Mouse (Mus musculus) liver, embryonic 14.5 days (tissue): ENCODE data around the gene Mon2. TPM values are rescaled to one million over a fixed set of nuclear protein-coding genes. Genes with fewer than 3 reads are reported as not detected.
A peak's percentile ranks its signal among the peaks of the same experiment; 100 is the strongest.

Experiments
- ATAC-seq: fragments of 200-750 bp; cut with Nextera tagmentation; 2 replicates; pipeline ENCODE4 v1.8.0; 2017; ENCODE audit warnings: moderate number of reproducible peaks, mild to moderate bottlenecking, moderate library complexity; ENCODE audit not compliant: insufficient read depth
- DNase-seq, 3 experiments: peaks; one replicate each; pipeline ENCODE4 v3.0.0-alpha.2; 2012 to 2013; ENCODE audit warnings: low read depth in 3 of 3, low spot score in 3 of 3
- H3K27ac ChIP-seq: fragments of 300-500 bp; sonication (generic); 2 replicates; pipeline ENCODE4 v1.5.1; 2014; ENCODE audit warnings: moderate library complexity, mild to moderate bottlenecking, control low read depth, inconsistent platforms
- H3K27me3 ChIP-seq: fragments of 300-500 bp; sonication (generic); 2 replicates; pipeline ENCODE4 v1.6.1; 2014; ENCODE audit warnings: mild to moderate bottlenecking, low read length, moderate library complexity; ENCODE audit not compliant: control insufficient read depth, insufficient read depth
- H3K36me3 ChIP-seq: fragments of 300-500 bp; sonication (generic); replicated peaks from 2 replicates; pipeline ENCODE4 v1.6.1; 2014; ENCODE audit warnings: low read depth; ENCODE audit not compliant: control insufficient read depth, insufficient read depth
- H3K4me1 ChIP-seq, 2 experiments: fragments of 200-500 bp in 1 of 2; fragments of 300-500 bp in 1 of 2; sonication (generic) in 1 of 2; replicated peaks; 2 replicates each; pipeline ENCODE4 v1.6.1; 2012 to 2014; ENCODE audit warnings: antibody characterized with exemption in 1 of 2, inconsistent platforms in 1 of 2, low read length in 1 of 2; ENCODE audit not compliant: control insufficient read depth in 2 of 2, insufficient read depth in 2 of 2
- H3K4me2 ChIP-seq: fragments of 300-500 bp; sonication (generic); 2 replicates; pipeline ENCODE4 v1.6.1; 2014; ENCODE audit warnings: low read depth, mild to moderate bottlenecking, control low read depth, moderate library complexity
- H3K4me3 ChIP-seq, 2 experiments: fragments of 200-500 bp in 1 of 2; fragments of 300-500 bp in 1 of 2; sonication (generic) in 1 of 2; 2 replicates each; pipeline ENCODE4 v1.5.1; 2012 to 2014; ENCODE audit warnings: low read depth in 2 of 2, low read length in 2 of 2, mild to moderate bottlenecking in 2 of 2, control low read depth in 1 of 2, inconsistent platforms in 1 of 2, moderate library complexity in 1 of 2; ENCODE audit not compliant: insufficient read depth in 1 of 2
- H3K9ac ChIP-seq: fragments of 300-500 bp; sonication (generic); replicated peaks from 2 replicates; pipeline ENCODE4 v1.6.1; 2014; ENCODE audit warnings: mild to moderate bottlenecking, control low read depth, moderate library complexity
- H3K9me3 ChIP-seq: fragments of 300-500 bp; sonication (generic); 2 replicates; pipeline ENCODE4 v1.6.1; 2016; ENCODE audit warnings: low read length, mixed read lengths; ENCODE audit not compliant: control insufficient read depth
- CTCF ChIP-seq: IDR thresholded peaks from 2 replicates; pipeline ENCODE4 v1.5.1; 2016; ENCODE audit warnings: antibody characterized with exemption, low read depth, control low read depth
- EP300 ChIP-seq: IDR thresholded peaks from 2 replicates; pipeline ENCODE4 v1.6.1; 2016; ENCODE audit warnings: antibody characterized with exemption, low read depth
- WGBS: fragments of 180-500 bp; shearing (Covaris S2); extraction: QIAGEN DNeasy Blood & Tissue Kit; methylation state at CpG from one replicate; pipeline ENCODE4 v1.1.7; 2014; ENCODE audit not compliant: insufficient replicate concordance; 5-methylcytosine and 5-hydroxymethylcytosine counted together
- polyA plus RNA-seq, 2 experiments: library from polyadenylated mRNA; depleted of rRNA in 1 of 2; stranded (reverse) in 1 of 2; unstranded in 1 of 2; fragments of >200 nt; fragmentation: Nextera tagmentation in 1 of 2; extraction: Ambion mirVana in 1 of 2; gene quantifications; 2 replicates each; pipeline versions ENCODE4 v1.2.1 to v1.2.3; 2012 to 2014

The Mon2 gene
- polyA plus RNA-seq, 2 experiments, result 9.8 to 12.6 TPM

DNA sequence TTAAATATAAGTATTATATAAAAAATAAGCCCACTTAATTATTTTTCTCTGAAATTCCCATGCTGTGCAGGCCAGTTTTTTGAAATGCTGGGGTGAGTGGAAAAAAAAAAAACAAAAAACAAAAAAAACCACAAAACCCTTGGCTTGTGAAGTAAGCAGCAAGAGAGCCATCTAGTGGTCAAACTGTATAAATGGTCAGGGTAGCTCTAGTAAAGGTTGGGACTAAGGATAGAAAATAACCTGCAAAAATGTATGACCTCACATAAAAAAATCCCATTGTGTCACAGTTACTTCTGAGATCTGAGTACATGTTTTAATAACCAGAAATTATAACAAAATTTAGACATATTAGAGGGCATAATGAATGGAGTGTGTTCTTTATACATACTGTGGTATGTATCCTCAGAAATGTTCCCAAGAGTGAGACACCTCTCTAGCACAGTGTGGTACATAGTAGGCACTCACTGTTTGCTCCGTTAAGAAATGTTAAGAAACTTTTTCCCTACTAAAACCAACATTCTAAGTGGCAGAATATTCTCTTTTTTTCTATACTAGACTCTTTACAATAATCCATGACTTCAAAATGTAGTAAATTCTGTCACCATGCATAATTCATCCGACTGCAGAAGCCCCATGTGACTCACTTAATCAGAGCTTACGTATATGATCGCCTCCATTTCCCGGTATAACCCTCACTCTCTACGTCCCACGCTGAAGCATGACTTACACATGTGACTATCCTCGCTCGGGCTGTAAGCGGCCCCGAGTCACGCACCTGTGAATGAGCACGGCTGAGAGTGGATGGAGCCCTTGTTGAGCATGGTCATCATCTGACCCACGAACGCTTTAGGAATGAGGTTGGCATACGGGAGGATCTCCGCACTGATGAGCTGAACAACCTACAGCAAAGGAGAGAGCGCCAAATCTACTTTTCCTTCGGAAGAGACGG lies 70.8 kb downstream of the Mon2 start:
- H3K4me2 ChIP-seq, result no peak overlapping the region
- no peaks in the 10 kb centered on the region for H3K27me3 ChIP-seq
- no peak for DNase-seq
- peak; percentile 64; the same call in 1 of the 2 replicates for TF ChIP-seq CTCF
- TF ChIP-seq EP300, result no peak
- no peak overlapping the region for H3K4me3 ChIP-seq
- H3K36me3 ChIP-seq, result no peaks in the 10 kb centered on the region; the same call in 1 of the 2 replicates
- 86% methylated on average over 20 of the region's 20 CpGs for WGBS
- 0 out of 2 replicates have a peak, but pooled peaks have one; percentile 8 for ATAC-seq
- H3K9me3 ChIP-seq, result no peaks in the 10 kb centered on the region
- no peaks in the 10 kb centered on the region for H3K4me1 ChIP-seq
- no peak overlapping the region for H3K27ac ChIP-seq
- no peak overlapping the region for H3K9ac ChIP-seq

DNA sequence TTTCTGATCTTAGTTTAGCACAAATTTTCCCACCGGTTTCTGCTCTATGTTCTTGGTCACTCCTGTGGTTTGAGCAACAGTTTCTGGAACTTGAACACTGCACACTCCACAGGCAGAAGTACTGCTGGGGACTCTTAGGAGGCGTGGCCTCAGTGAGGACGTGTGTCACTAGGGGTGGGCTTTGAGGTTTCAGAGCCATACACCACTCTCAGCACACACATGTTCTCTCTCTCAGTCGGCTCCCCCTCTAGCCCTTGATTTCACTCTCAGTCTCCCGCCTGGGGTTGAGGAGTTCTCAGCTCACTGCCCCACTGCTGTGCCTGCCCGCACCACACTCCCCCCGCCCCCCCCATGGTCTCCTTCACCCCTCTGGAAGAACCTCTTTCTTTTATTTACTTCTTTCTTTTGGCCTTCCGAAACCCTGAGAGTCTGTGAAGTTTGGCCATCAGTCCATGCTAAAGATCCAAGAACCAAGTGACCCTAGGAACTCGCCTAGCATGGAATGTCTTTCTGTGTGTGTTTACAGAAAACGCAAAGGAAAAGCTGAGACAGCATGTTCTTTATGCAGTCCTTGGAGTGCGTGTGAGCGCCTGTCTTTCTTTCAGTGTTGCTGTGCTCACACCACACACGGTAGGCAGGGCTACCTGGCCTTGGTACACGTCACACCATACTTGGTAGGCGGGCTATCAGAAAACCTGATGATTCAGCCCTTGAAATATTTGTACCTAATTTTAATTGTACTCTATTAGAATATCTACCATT lies 71.6 kb downstream of the Mon2 start:
- Histone ChIP-seq H3K9me3 (no peaks in the 10 kb centered on the region), H3K36me3 (peaks cover 2% of the 10 kb centered on the region; the same call in 1 of the 2 replicates), H3K4me1 (no peaks in the 10 kb centered on the region), H3K4me3 (no peak overlapping the region), H3K27me3 (no peaks in the 10 kb centered on the region), H3K4me2 (no peak overlapping the region), H3K27ac (no peak overlapping the region), H3K9ac (no peak overlapping the region)
- ATAC-seq (no peak), DNase-seq (no peak)
- 71% methylated on average over 15 of the region's 15 CpGs for WGBS
- TF ChIP-seq EP300, result no peak
- TF ChIP-seq CTCF, result no peak

DNA sequence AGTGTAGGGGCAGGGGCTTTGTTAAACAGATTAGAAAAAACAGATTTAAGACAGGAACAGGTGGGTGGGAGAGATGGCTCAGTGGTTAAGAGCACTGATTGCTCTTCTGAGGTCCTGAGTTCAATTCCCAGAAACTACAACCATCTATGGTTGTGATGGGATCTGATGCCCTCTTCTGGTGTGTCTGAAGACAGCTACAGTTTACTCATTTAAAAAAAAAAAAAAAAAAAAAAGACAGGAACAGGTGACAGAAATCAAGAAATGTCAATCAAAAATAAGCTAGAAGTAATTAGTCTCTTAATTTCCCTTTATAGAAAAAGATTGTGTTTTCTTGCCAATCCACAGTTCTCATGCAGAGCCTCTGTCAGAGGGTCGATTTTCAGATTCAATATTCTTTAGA lies 74.3 kb downstream of the Mon2 start:
- Histone ChIP-seq H3K27ac (no peak overlapping the region), H3K4me2 (no peak overlapping the region), H3K9ac (no peak overlapping the region), H3K36me3 (peaks cover 18% of the 10 kb centered on the region), H3K27me3 (no peaks in the 10 kb centered on the region), H3K4me3 (no peak overlapping the region), H3K9me3 (no peaks in the 10 kb centered on the region), H3K4me1 (no peaks in the 10 kb centered on the region)
- no peak for DNase-seq
- WGBS, result 48% methylated on average over 1 of the region's 1 CpGs
- no peak for ATAC-seq
- TF ChIP-seq EP300, result no peak

DNA sequence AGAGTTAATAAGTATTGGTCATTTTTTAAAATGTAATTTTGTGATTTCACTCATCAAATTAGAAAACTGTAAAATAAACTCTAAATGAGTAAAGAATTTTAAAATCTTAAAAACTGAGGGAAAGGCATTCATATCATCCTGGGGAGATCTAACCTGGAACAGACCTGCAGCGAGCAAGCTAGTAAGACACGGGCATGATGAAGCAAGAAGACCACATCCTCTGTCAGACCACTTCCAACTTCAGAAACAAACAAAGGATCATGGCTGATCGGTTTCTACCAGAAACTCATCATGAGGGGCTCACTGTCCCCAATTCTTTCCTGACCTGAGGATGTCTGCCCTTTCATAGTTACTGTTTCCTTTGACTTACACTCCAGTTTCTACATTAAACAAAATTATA lies 74.9 kb downstream of the Mon2 start:
- TF ChIP-seq CTCF (no peak), EP300 (no peak)
- ATAC-seq, result no peak
- 60% methylated on average over 3 of the region's 3 CpGs for WGBS
- Histone ChIP-seq H3K27me3 (no peaks in the 10 kb centered on the region), H3K27ac (no peak overlapping the region), H3K9me3 (no peaks in the 10 kb centered on the region), H3K4me3 (no peak overlapping the region), H3K4me1 (no peaks in the 10 kb centered on the region), H3K9ac (no peak overlapping the region), H3K36me3 (peaks cover 18% of the 10 kb centered on the region), H3K4me2 (no peak overlapping the region)
- DNase-seq, result no peak

DNA sequence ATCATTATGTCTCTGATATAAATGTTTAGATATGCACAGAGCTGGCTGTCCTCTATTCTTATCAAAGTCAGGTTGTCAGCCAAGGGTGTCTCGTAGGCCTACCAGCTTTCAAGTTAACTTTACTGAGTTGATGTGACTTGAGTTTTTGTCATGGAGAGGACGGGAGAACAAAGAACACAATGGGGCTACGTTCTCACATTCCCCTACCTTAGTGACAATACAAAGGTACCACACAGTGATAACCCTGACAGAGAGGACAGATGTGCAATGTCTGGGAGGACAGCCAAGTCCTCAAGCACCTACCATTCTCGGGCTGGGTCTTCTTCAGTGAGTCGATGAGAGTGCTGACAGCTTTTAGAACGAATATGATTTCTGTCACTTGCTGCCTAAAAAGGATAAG lies 76.9 kb downstream of the Mon2 start:
- Histone ChIP-seq H3K27ac (no peak overlapping the region), H3K27me3 (no peaks in the 10 kb centered on the region), H3K4me1 (no peaks in the 10 kb centered on the region), H3K9ac (no peak overlapping the region), H3K4me3 (no peak overlapping the region), H3K9me3 (no peaks in the 10 kb centered on the region), H3K4me2 (no peak overlapping the region), H3K36me3 (peaks cover 28% of the 10 kb centered on the region)
- TF ChIP-seq EP300 (no peak), CTCF (no peak)
- ATAC-seq (no peak), DNase-seq (no peak)
- WGBS, result 79% methylated on average over 6 of the region's 6 CpGs
